Mouse (Mus musculus) heart, adult 2 months (tissue): ENCODE data around the gene Gal3st1.

Source experiments
- CTCF ChIP-seq: fragments of 200-600 bp; IDR thresholded peaks from 2 replicates; pipeline ENCODE4 v1.8.1; 2022; ENCODE audit warnings: antibody characterized with exemption, mild to moderate bottlenecking, moderate library complexity
- POLR2A ChIP-seq: fragments of 200-500 bp; IDR thresholded peaks from 2 replicates; pipeline ENCODE4 v1.6.1; 2011; ENCODE audit warnings: mild to moderate bottlenecking, low read depth, low read length, control low read depth; ENCODE audit not compliant: insufficient read depth

GRCm38 (mm10) chr11:3995511-3995910 is 12.1 kb downstream of the Gal3st1 start:
- TF ChIP-seq POLR2A (no peak), CTCF (no peak)
